Mouse (Mus musculus): ENCODE results near the gene Nek7.

Gene Nek7

DNA sequence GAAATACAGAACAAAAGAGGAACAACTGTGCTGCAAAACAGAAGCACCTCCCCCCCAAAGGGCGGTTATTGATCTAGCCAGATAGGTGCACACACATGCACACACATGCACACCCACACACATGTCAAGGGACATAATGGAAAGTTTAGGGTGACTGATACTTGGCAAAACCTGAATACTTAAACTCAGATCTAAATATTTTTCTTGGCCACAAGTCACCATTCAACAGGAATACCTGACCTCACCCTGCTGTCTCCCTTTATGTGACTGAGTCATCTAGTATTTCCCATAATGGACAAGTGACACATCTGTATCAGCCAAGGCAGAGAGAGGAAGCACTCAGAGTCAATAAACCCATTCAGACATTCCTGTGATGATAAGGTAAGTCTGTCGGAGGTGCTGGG, 48.9 kb downstream of the Nek7 start:
- DNase-seq (ENCODE audit: low spot score), result no peak

DNA sequence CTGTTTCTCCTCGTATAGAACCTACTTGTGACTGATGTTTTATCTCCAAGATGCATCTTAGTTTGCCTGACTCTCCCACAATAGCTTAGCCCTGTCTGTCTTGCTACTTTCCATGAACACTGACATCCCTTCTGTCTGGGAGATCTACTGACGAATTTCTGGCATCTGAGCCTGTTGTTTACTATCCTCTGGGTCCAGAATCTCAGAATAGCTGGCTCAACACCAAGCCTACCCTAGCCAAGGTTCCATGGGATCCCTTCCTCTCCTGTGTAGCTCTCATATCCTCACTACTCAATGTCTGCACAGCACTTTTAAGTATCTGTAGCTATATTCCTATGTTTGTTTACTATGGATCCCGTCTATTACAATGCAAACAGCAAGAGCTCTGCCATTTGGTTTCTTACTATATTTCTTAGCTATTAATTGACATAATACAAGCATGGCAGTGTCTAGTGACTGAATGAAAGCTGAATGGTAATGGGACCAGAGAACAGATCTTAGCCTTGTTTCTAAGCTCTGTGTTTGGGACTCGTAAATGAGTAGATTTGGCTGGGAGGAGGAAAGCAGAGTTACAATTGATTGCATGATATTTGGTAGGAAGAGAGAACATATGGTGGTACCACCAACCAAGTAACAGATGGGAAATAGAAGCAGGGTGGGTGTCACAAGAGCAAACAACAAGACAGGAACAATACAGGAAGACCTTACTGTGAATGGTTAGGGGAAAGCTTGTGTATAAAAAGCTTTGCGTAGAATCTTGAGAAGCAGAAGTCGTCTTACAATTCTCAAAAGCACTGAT, 51.3 kb downstream of the Nek7 start:
- DNase-seq (ENCODE audit: low spot score), result no peak

DNA sequence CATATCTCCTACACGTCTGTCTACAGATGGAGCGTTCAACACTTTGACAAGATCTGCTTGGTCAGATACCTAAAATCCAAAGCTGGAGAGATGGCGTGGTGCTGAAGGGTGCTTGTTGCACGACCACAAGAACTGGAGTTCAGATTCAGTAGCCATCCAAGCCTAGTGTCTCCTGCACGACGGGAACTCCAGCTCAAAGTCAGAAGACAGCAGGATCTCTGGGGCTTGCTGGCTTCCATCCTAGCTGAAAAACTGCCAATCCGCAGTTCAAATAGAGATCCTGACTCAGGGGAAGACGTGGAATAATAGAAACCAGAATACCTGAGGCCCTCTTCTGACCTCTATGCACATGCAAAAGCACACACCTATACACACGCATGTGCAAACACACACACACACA, 52.0 kb downstream of the Nek7 start:
- DNase-seq (ENCODE audit: low spot score), result no peak

DNA sequence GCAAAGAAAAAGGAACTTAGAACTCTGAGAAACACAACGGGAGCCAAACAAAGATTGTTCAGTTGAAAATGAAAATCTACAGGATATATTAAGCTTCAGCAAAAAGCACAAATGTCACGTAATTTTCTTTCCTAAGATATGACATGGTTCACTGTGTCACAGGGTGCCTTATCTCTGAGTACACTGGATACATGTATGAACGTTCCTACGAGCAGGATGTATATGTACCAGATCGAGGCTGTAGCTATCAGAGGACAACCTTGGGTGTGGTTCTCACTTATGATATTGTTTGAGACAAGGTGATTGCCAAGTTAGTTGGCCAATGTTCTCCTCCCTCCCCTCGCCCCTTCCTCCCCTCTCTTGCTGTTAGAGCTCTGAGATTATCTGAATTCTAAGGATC, 55.3 kb downstream of the Nek7 start:
- no peak for DNase-seq (ENCODE audit: low spot score)

DNA sequence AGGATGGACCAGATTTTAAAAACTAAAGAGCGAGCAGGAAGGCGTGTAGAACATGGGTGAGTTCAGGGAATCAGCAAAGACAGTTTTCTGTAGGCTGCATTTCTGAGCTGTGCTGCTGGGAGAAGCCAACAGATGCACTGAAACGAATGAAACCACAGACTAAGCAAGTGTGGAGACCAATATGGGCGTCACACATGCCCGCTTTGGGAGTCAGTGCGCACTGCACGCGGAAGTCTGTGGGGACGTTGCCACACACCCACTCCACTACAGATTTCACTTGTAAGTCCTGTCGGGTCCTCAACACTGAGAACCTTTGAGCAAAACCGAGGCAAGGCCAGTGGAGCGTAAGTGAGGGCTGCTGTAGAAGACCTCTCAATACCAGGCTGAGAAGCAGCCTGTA, 59.2 kb downstream of the Nek7 start:
- DNase-seq (ENCODE audit: low spot score), result no peak

DNA sequence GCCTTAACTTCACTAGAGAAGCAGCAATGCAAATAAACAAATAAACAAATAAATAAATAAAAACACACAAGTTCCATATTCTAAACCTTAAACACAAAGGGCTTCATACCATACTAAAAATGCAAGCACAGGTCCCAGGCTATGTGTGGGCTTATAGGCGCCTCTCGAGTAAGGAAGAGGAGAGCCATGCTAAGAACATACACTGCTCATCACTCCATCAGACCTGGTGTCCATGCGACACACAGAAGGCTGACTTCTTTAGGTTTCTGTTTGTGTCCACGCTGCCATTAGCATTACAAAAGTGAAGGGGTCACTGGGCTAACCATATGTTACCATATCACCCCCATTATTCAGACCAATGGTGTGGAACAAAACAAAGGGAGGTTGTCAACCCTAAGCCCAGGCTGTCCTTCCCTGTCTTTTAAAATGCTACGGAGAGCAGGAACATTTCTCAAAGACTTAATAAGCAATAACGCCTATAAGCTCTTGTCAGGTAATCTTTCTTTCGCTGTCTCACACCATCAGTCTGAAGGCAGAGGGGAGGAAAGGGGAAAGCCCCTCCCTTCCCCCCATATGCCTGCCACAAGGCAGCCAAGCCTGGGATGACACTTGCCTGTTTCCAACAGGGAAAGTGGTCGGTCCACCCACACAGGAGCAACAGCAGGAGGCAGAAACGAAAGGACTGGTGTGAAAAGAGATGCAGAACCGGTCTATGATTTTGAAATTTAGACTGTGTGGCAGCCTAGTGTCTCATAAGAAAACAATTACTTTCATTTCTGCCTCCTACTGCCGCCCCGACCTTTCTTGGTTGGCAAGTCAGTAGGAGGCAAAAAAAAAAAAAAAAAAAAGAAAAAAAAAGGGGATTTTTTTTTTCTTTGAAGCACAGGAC, 60.5 kb downstream of the Nek7 start:
- DNase-seq (ENCODE audit: low spot score), result no peak

DNA sequence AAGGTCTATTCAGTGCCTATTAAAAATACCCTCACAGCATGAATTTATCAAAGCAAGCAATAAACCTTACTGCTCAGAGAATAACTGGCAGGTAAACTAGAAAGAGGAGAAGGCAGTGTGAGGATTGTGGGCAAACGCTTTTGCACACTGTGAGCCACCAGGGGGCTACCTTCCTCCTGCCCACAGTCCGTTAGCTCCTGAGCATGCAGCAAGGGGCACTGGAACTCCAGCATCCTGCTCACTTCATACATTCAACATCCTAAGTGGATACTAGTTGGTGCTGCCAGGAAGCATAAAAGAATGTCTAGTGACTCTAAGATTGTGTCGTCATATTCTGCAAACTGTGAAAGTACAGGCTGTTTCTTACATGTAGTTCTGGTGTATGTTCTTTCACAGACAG, 61.6 kb downstream of the Nek7 start:
- DNase-seq (ENCODE audit: low spot score), result no peak

DNA sequence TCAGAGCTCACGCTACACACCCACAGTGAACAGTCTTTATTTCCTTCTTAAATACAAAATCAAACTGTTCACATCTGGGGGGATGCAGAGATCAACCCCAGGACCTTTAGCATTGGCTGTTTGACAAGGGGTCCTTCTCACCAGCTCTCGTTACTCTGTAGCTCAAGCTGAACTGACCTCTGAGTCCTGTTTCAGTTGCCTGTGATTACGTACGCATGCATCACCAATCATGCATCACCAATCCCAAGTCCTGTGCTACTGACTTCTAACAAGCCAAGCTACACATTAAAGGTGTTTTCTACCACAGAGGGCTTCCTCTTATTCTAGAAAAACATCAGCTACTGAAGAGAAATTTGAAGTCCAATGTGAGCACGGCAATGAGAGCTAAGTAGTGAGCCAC, 65.0 kb downstream of the Nek7 start:
- DNase-seq (ENCODE audit: low spot score), result no peak

DNA sequence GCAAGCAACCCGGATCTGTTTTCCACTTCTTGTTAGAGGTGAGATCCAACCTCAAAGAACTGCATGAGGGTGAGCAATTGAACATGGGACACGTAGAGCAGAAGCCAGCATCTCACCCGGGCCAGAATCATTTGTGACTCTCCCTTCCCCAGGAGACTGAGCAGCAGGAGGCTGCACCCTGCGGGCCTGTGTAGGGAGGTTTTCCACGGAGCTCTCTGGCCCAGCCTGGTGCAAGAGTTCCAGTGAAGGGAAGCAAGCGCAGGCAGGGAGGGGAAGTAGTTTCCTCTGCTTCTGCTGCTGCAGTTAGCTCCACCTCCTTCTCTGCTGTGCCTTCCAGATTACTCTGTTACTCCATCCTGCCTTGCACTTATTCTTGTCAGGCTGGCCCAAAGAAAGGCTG, 69.8 kb downstream of the Nek7 start:
- no peak for DNase-seq (ENCODE audit: low spot score)

DNA sequence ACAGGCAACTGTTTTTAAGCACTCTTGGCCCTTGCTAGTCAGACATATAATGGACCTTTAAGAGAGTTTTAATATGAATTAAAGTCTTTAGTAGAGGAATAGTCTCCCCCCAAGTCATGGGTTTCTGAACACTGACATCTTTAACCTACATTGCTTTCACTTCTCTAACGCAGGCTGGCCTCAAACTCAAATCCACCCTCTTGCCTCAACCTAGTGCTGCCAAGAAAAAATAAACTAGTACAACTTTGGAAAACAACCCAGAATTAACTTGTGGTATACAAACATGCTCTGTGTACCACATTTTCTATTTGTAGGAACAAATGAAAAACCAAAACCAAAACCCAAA, 77.8 kb downstream of the Nek7 start:
- no peak for DNase-seq (ENCODE audit: low spot score)

DNA sequence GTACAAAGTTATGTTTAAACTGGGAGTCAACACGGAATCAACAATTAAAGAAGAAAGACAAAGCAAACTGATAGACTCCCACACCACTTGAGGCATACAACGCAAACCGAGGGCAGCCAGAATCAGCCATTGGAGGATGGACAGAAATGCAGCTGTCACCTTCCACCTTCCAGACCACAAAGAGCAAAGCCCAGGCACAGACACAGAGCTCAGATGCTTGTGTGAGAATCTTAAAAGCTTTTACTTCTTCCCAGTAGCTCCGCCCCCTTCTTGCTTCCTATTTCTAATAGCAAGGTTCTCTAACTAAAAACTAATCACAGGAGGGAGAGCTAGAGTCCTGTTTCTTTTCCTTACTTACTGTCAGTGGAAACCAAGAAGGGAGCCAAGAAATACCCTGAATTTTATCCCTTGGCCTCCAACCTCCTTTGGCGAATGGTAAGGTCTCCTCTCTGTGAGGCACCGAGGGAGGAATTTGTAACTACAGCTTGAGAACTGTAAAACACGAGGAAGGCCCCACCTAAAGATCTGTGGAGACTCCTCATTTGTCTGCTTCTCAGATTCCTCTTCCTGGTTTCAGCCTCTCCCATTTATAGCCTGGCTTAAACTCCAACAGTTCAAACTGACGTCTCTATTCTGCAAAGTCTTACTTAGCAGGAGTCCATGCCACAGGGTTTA, 78.3 kb downstream of the Nek7 start:
- no peak for DNase-seq (ENCODE audit: low spot score)

DNA sequence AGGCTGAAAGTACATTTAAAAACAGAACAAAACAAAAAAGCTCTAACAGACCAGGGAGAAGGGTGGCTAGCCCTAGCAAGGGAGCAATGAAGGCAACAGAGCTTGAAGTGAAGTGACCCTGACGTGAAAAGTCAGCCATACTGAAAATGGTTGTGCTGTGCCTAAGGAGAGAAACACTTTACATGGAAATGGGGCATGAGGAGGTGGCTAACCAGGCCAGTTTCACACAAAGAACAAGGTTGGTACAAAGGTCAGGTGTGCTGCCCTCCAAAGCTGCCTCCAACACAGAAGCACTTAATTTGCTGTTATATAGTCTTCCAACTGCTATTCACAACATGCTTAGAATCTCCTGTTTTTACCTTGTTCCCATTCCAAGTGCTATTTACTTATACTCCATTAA, 80.2 kb downstream of the Nek7 start:
- no peak for DNase-seq (ENCODE audit: low spot score)

DNA sequence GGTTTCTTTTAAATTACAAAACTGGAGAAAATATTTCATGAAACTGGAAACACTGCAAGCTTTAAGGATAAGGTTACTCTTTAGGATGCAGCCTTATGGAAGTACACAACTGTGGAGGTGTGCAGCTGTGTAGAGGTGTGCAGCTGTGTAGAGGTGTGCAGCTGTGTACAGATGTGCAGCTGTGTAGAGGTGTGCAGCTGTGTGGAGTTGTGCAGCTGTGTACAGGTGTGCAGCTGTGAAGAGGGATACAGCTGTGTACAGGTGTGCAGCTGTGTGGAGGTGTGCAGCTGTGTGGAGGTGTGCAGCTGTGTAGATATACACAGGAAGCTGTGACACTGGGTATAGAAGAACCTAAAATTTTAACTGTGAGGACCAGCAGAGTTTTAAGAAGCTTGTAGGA, 81.7 kb downstream of the Nek7 start:
- DNase-seq (ENCODE audit: low spot score), result no peak

DNA sequence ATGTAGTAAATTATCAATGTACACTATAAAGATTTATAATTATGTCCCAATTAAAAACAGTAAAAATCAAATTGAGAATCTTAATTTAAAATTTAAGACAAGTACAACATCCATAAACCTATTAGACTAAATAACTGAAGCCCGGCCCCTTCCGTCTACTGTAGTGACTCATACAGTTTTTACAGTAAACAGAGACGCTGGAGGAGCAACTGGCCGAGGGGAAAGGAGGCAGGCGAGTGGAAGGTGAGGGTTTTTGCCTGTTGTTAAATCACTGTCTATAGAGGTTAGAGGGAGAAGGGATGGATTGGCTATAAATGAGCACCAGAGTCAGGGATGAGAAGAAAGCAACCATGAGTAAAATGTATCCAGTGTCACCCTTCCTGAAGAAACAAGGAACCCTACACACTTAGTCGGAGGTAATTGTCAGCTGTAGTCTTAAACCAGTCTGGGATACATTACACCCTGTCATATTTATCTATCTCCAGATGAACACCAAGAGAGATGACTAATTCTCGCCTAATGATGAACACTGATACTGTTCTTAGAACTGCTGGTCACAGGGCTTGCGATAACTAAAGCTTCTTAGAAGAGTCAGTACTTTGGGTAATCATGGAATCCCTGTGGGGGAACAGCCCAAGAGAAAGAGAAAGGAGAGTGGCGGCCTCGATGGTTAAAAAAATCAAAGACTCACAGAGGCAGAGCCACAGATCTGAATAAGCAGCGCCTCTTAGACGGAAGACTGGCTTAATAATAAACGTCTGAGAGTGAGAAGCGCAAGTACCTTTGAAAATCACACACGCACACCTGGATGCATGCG, 84.0 kb downstream of the Nek7 start:
- no peak for DNase-seq (ENCODE audit: low spot score)

DNA sequence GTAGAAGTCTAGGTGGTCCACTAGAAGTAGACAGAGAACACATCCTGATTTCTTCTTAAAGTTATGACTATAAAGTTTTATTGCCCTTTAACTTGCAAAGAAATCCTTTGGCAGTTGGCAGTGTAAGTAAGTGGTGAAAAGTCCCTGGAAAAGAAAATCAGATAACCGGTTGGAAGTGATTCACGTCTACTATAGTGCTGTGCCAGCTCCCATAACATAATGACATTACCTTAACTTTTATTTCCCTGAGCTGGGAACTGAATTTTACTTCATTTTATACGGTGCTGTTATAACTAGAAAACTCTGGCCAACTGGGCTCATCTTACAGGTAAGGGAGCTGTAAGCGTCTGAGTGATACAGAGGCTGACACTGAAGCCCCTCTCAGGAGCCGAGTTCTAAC, 89.3 kb downstream of the Nek7 start:
- DNase-seq (ENCODE audit: low spot score), result no peak

DNA sequence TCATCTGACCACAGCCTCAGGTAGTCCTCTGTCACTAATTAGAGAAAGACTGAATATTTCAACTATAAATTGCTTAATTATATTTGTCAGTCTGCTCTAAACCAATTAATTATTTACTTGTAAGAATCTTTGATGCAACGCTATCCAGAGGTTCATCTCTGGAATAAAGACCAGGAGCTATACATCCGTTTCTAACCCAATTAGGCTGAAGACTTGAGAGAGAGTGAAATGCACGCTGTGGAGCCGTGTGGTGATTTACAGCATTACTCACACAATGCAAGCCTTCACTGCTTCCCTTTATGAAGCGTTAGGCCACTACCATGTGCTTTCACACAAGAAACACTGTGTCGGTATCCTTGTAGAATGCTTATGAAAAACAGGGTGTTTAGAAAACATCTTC, 96.0 kb downstream of the Nek7 start:
- DNase-seq (ENCODE audit: low spot score), result no peak

DNA sequence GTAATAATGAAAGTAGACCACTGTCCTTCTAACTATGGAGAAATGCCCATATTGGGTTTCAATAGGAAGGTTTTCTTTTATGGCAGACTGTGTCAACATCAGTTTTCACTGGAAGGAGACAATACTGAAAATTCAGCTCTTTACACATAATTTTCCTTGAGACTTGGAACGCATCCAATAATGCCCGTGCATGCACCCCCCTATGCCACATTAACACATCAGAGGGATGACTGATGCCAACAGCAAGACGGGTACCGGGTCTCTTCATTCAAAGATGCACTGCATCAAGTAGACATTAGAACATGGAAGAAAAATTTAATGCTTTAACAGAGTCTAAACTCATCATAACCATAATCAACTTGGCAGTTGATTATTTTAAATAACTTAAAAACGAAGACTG, 101.7 kb downstream of the Nek7 start:
- DNase-seq (ENCODE audit: low spot score), result no peak

DNA sequence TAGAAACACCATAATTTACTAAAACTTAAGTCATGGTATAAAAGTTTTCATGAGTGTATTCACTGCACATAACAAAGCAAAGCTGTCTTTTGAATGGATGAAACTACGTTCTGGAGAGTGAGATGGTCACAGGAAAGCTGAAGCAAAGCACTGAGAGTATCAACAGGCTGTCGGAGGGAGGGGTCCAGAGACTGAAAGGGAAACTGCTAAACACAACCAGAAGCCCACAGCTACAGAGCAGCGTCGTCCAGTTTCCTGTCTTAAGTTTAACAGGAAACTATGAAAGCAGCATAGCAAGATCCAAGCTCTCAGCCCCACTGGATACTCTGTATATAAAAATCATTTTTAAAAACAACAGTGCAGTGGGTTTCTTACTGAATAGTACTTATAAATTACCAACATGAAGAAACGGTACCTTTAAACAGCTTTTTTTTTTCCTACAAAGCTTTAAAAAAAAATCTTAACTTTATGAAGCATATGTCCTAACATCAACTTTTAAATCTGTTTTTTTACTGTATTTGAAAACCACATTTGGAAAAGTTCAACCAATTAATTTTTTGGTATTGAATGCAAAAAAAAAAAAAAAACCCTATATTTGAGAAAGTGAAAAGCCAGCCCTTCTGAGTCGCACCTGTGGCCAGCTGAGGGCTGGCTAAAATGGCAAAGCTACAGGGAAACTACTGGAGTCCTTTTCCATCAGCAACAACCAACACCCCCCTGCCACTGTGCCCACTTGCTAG, 102.4 kb downstream of the Nek7 start:
- DNase-seq (ENCODE audit: low spot score), result no peak

DNA sequence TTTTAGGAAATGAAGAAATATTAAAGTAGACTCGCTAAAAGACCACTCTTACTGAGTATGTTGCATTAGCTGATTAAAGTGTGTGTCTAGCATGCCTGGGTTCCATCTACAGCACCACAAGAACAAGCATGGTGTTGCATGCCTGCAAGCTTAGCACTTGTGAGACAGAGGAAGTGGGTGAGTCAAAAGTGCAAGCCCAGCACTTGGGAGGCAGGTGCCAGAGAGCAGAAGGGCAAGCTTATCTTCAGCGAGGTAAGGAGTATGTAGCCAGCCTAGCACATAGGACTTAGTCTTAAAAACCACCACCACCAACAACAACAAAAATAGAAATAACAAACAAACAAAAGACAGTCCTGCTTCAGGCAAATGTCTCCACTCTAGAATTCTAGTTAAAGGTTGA, 103.0 kb downstream of the Nek7 start:
- DNase-seq (ENCODE audit: low spot score), result no peak

DNA sequence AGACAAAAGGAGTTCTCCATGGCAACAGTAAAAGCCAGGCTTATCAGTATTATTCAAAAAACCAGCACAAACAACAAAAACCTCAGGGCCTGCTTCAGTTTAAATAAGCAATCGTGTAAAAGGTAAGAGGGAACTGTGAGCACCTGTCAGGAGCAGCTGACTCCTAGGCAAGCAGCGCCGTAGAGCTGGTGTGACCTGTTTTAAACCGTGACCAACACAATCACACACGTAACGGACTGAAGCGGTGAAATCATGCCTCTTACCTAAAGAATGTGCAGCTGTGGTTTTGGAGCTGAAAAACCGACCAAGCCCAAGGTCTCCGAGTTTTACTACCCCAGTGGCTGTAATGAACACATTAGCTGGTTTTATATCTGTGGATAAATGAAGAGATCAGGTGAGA, 104.6 kb downstream of the Nek7 start:
- no peak for DNase-seq (ENCODE audit: low spot score)

DNA sequence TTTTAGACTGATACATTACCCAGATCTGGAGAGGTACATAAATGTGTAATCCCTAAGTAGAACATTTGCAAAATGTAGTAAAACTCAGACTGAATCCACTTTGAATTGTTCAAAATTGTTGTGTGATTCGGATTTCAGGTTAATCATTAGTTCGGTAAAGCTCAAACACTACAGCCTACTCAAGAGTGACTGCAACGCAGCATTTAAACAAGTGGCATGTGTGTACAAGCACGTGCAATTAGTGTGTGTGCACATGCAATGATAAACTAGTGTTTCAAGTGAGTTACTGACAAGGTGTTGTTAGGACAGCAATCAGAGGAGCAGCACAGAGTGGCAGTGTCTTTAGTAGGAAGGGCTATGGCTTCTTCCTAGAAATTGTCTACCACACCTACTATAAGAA, 106.0 kb downstream of the Nek7 start:
- DNase-seq (ENCODE audit: low spot score), result no peak

DNA sequence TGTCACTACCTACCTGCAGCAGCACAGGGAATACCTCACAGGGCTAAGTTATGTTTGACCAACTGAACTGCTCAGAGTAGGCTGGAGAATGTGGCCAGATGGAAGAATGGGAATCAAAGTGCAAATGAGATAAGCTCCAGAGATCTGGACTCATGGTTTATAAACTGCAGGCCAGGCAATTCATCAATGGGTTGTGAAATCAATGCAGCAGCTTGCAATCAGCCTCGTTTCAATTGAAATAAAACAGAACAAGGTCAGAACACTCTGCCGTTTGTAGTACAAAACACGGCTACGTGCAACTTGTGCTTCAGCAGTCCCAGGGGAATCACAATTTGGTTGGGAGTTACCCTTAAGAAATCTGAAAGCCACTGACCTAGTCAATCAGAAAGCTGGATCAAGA, 109.4 kb downstream of the Nek7 start:
- no peak for DNase-seq (ENCODE audit: low spot score)

All from ovary, postnatal 10 days (tissue).